Mouse (Mus musculus) A20 (cell line): ENCODE measurements around the gene Pdcd1lg2.

Experiments used
- DNase-seq: peaks from one replicate; pipeline ENCODE4 v3.0.0-alpha.2; 2011; ENCODE audit warnings: low read depth, low spot score

Pdcd1lg2 gene

DNA sequence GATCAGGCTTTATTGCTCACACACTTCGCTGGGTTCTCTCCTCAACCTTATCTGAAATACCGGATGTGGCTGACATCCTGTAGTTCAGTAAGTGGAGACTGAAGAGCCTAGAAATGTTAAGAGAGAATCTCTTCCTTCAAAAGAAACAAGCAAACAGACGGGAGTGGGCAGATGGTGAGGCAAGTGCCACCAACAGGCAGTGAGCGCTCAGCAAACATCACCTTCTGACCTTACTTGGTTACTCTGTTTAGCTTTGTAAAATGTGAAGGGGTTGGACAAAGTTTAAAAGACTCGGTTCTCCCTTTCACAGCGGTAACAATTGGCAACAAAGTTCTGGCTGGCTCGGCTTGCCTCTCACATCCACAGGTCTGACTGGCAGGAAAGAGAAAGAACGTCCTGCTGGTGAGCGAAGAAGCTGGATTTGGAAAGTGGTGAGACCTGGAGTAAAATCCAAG lies 8.0 kb downstream of the Pdcd1lg2 start:
- no peak for DNase-seq

DNA sequence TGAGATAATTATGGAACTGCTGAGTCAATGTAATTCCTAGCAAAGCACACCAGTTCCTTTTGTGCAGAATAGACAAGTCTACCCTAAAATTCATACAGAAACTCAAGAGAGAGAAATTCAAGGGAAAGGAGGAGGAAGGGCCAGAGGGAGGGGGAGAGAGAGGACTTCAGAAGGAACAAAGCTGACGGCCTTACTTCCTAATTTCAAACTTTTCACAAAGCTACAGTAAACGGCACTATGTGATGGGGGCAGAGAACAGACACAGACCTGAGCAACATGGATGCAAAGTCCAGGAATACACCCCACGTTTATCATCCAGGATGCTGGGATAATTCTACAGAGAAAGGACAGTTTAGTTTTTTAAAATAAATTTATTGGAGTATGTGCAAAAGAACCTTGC lies 8.8 kb downstream of the Pdcd1lg2 start:
- DNase-seq: no peak

DNA sequence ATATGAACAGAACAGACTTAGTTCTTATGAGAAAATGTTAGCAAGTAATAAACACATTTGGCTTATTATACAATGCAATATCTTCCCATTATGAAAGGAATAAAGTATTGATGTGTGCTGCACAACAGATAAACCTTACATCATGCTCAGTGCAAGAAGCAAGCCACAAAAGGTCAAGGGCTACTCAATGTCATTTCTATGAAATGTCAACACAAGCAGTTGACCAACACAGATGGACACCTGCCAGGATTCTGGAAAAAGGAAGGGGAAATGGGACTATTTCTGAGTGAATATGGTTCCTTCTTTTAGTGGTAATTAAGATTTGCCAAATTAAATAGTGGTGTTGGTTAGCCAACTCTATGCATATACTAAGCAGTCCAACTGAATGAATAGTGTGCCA lies 9.2 kb downstream of the Pdcd1lg2 start:
- no peak for DNase-seq

DNA sequence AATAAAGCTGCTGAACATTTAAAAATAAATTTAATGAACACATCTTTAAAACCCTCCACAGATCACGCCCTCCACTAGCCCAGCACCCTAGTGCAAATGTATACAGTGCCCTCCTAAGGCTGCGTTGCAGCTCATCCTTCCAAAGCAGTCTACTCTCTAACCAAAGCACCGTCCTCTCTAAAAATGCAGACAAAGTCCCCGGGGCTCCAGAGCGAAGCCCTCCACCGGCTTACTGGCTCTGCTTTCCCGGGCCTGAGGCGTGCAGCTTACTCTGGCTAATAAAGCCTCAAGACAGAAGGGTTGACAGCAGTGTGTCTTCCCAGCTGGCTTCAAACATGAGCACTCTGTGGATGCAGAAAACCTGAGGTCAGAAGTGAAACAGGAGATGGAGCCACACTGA lies 9.7 kb downstream of the Pdcd1lg2 start:
- DNase-seq: no peak

DNA sequence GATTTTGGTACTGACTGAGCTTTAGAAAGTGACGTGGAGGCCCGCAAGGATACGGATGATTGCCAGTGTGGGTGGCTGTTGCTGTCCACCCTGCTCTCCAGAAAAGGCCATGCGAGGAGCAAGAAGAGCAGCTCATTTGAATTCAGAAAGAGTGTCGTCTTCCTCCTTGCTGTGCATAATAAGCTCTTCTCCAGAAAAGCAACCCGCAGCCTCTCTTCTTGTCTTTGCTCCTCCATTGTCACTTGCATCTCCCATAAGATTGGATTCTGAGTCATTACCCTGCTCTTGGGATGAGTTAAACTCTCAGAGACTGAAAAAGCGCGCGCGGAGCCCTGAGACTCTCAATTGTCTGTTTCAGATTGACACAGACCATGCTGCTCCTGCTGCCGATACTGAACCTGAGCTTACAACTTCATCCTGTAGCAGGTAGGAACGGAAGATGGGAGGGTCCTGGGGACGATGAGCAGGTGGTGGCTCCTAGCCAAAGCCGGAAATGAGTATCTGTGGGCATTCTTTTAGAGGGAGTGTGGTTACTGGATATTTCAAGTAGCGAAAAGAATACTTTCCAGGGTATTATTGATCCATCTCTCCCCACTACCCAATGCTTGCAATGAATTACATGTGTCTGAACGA lies 11.4 kb downstream of the Pdcd1lg2 start:
- no peak for DNase-seq

DNA sequence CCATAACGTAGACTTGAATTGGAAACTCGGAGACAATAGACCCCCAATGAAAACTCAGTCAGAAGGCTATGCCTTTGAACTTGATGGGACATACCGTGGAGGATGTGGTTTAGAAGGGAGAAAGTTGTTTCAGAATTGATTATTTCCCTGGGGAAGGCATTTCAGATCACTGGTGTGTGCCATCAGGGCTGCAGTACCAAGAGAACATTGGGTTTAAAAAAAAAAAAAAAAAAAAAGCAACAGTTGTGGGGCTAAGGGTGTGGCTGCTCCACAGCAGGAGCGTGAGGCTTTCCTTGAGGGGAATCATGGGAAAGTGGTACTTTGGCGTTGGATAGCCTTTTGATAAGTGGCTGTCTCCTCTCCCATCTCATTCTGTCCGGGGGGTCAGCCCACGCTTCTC lies 12.1 kb downstream of the Pdcd1lg2 start:
- no peak for DNase-seq

DNA sequence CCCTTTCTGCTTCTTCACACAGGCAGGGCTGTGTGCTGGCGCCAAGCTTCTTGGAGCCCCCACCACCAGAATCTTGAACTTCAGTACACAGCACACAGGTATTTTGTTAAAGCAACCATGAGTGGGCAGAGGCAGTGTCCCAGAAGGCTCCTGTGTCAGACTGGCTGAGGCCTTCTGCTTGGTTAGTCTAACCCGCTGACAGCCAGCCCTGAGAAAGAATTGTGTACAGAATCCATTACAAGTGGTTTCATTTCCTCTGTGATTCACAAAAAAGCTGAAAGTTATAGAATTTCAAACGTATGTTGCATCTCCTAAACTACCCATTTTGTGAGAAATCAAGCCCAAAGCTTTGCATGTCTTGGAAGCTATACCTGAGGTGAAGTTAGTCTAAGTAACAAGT lies 19.8 kb downstream of the Pdcd1lg2 start:
- peak; percentile 66 for DNase-seq

DNA sequence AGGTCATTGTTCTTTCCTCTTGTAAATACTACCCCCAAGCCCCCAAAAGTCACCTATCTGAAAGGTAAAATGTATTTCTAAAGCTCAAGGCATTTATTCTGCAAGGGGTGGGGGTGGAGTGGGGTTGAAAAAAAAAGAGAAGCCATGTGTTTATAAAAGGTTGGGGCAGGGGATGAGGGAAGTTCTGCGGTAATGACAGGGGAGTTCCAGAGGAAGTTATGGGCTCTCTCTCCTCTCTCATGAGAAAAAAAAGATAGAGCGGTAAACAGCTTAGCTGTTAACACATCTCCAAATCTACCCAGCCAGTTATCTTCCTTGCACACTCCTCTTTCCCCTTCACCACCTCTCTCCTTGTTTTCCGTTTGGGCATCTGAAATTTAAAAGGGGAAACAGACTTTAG lies 20.2 kb downstream of the Pdcd1lg2 start:
- peak; percentile 65 for DNase-seq

DNA sequence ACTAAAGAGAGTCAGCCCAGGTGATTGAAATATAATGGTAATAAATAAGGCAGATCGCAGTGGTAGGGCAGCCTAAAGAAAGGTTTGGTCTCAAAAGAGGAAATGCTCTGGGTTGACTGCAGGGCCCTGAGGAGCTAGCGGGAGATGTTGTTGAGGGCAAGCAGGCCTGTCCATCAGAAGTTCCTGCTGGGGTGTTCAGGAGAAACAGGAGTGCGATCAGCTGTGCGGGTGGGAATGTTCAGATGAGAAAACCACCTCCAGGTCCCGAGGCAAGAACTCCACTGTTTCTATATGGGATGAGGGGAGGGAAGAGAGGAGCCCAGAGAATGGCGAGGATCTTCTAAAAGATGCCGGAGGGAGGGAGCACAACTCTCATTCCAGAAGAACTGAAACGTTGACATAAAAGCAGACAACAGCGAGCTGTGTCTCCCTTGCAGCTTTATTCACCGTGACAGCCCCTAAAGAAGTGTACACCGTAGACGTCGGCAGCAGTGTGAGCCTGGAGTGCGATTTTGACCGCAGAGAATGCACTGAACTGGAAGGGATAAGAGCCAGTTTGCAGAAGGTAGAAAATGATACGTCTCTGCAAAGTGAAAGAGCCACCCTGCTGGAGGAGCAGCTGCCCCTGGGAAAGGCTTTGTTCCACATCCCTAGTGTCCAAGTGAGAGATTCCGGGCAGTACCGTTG lies 26.2 kb downstream of the Pdcd1lg2 start:
- DNase-seq: no peak

DNA sequence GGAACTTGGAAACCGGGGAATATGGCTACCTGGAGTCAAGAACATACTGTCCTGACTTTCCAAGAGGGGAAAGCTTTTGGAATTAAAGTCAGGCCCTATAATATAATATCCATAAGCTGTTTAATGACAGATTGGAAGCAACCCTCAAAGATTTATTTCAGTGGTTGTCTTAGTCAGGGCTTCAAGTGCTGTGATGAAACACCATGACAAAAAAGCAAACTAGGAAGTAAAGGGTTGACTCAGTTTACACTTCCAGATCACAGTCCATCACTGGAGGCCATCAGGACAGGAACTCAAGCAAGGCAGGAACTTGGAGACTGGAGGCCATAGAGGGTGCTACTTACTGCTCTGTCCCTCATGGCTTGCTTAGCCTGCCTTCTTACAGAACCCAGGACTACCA lies 27.1 kb downstream of the Pdcd1lg2 start:
- DNase-seq: no peak

DNA sequence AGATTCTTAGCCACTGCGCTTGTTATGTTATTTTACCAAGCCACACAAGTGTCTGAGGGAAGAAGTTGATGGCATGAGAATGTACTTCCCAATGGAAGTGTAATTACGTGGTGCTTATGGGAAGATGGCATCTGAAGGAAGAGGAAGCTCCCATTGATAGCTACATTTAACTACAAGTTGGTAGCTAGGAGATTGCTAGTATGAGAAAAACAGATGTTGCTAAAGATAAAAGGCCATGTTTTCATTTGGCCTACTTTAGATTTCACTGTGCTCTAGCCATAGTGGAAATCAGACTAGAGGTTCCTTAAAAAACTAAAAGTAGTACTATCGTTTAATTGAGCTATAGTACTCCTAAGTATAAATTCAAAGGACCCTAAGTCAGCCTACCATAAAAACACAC lies 28.5 kb downstream of the Pdcd1lg2 start:
- DNase-seq: no peak

DNA sequence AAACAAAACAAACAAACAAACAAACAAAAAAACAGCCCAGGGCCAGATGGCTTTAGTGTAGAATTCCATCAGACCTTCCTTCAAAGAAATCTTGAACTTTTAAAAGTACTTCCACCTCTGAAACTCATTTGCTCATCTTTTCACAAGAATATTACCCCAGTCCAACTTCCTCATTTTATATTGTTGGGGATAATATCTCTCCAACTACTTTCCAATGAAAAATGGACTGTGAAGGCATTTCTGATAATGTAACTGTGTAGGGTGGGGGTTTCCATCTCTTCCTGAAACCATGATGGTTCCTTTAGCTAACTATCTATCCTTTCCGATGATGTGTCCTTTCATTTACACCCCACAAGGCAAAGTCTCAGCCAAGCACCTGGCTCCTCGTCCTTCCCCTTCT lies 31.8 kb downstream of the Pdcd1lg2 start:
- peak; percentile 59 for DNase-seq

DNA sequence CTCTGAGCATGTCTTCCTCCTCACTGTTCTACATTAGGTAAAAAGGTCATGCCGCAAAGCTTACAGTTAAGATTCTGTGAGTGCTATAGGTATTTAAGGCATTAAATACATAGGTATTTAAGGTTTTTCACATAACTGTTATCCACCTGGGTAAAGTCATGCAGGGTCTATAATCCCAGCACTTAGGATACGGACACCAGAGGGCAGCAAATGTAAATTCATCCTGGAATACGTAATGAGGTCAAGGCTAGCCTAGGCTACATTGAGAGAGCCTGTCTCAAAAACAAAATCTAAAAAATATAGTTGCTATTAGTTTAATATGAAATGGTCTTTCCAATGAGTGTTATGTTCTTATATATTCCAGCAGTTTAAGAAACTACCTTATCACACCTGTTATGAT lies 33.6 kb downstream of the Pdcd1lg2 start:
- DNase-seq: no peak

DNA sequence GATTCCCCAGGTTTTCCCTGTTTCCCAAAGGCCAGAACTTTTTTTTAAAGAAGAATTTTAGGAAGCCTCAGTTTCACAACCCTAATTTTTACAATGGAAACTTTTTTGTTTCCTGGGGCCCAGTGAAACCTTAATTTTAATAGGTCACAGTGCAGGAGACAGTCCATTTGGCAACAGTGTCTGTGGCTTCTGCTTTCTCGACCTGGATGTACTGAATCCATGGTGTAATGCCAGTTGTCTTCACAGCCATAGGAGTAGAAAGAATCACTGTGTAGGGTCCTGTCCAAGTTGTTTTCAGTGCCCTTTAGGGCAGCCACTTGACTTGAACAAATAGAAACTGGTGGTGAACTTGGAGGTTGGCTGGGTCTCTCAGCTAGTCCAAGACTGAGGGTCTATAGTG lies 37.7 kb downstream of the Pdcd1lg2 start:
- no peak for DNase-seq

DNA sequence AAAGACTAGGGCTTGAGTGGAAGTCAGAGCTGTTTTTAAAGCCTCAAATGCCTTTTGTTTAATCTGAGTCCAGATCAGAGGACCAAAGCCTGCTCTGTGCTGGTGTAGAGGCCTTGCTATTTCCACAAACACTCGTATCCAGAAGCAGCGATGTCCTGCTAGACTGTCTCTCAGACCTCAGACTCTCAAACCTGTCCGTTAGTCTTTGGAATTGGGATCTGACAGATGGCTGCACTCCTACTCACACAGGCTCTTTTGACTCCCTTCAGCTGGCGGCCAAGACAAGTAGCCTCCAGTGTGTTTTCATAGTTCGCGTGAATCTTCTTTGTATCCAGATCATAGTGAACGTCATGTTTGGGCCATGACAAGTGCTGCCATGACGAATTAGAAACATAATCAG lies 39.7 kb downstream of the Pdcd1lg2 start:
- DNase-seq: no peak

DNA sequence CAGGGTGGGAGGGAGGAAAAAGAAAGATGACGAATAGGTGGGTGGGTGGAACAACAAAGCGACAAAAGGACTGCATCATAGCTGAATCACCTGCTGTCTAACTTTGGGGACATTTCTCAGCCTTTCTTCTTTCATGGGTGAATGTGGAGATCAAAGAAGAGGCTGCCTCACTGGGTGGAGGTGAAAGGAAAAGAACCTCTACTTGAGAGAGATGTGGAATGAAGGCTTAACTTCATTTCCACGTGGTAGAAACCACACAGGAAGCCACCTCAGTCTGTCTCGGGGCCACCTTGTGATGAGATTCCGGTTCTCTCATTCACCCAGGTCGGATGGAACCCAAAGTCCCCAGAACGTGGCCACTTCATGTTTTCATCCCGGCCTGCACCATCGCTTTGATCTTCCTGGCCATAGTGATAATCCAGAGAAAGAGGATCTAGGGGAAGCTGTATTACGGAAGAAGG lies 43.5 kb downstream of the Pdcd1lg2 start:
- no peak for DNase-seq

DNA sequence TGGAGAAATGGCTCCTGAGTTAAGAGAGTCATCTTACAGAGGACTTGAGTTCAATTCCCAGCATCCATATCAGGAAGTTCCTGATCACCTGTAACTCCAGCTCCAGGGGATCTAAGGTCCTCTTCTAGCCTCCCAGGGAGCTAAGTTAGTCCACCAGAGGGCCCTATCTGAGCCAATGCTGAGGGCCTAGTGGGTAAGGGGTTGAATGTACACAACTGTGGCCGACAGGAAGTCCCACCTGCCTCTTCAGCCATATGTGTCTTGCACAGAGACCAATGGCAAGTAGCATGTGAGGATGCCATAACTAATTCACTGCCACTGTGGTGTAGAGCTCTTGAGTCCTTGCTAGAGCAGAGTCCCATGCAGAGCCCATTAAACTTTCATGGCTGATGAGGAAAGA lies 44.4 kb downstream of the Pdcd1lg2 start:
- DNase-seq: no peak

DNA sequence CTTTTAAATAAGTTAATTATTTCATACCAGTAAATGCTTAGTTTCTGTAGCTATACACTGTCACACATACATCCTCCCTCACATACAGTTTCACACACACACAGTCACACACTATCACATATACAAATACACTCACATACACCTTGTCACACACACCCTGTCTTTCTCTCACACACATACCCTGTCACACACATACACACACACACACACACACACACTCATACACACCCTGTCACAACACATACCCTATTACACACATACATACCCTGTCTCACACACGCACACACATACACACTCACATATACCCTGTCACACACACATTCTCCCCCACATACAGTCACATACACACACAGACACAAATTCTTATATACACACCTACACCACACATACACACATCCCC lies 47.3 kb downstream of the Pdcd1lg2 start:
- no peak for DNase-seq

DNA sequence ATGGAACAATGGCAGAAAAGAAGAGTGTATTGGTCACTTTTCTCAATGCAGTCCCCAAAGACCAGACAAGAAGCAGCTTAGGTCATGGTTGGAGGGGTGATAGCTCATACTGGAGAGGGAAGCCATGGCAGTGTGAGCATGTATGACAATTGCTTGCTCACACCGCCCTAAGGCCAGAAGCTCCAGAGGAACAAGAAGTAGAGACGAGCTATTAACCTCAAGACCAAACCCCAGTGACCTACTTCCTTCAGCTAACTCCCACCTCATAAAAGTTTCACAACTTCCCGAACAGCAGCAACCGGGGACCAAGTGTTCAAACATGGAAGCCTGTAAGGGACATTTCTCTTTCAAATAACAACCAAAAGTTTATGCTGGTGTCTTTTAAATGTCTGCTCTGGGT lies 51.7 kb downstream of the Pdcd1lg2 start:
- no peak for DNase-seq

DNA sequence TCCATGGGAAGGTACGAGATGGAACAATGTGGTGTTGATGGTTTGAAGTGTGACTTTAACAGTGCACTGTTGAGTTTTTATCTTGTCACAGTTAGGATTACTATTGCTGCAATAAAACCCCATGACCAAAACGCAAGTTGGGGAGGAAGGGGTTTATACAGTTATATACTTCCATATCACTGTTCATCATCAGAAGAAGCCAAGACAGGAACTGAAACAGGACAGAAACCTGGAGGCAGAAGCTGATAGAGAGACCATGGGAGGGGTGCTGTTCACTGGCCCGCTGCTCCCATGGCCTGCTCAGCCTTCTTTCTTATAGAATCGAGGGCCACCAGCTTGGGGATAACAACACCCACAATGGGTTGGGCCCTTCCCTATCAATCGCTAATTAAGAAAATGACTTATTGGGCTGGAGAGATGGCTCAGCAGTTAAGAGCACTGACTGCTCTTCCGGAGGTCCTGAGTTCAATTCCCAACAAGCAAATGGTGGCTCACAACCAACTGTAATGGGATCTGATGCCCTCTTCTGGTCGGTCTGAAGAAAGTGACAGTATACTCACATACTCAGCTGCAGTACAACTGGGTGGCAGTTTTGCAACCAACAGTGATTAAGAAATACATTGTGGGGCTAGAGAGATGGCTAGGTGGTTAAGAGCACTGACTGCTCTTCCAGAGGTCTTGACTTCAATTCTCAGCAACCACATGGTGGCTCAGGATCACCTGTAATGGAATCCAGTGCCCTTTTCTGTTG lies 53.1 kb downstream of the Pdcd1lg2 start:
- peak; percentile 28 for DNase-seq

DNA sequence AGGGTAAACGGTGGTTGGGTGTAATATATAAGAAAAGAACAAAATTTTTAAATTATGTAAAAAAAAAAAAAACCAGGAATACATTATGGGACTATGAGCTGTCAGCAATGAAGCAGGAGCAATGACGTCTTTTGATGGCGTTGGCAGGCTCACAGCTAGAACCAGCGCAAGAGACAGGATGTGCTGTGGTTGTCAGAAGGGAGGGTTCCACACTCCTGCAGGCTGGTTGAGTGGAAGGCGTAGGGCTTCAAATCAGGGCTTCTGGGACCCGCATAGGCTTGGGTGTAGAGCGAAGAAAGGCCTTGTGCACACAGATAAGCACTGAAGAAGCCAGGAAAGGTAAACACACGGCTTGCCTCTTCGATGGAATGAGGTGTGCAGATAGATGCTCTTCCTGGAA lies 56.1 kb downstream of the Pdcd1lg2 start:
- no peak for DNase-seq

DNA sequence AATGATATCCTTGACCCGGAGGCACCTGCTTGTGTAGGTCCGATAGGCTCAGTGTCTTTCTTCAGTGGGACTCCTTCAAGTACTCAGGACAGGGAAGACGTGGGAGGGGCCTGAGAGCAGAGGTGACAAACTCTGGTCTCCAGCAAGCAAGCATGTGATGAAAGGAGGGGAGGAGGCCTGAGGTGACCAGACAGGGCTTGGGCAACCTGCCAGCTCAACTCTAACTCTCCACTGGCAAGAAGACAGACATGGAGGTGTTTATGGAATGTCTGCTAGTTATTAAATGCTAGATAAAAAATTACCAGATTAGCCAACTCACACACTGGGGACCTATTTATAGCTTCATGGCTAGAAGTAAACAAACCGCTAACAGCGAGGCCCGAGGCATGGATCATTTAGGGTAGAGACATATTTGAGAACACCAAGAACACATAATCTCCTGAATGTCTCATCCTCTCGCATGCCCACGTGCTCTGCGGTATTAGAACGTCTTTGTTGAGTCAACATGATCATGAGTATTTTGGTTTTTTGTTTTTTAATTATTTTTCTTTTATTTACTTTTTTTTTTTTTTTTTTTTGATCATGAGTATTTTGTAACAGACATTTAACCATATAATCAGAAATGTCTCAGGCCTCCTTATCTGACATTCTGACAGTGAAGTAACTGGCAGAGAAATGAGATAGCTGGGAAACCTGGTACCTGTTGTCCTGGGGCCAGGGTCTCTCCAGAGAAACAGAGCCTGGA lies 58.4 kb downstream of the Pdcd1lg2 start:
- DNase-seq: no peak
